Mouse (Mus musculus) liver, adult 2 months (tissue): ENCODE data around the gene Pear1.

Experiments used
- CTCF ChIP-seq: fragments of 200-500 bp; IDR thresholded peaks from 2 replicates; pipeline ENCODE4 v1.5.1; 2011; ENCODE audit warnings: low read depth, low read length, control low read depth
- POLR2A ChIP-seq: fragments of 200-500 bp; IDR thresholded peaks from 2 replicates; pipeline ENCODE4 v1.6.1; 2011; ENCODE audit warnings: low read length, control low read depth; ENCODE audit not compliant: insufficient read depth; ENCODE audit errors: extremely low read depth

GRCm38 (mm10) chr3:87724556-87724955, 99.5 kb downstream of the Pear1 start:
- TF ChIP-seq CTCF (no peak), POLR2A (no peak)
